Mouse (Mus musculus): Measurements from ENCODE around the gene Ints7. TPM values are rescaled to one million over a fixed set of nuclear protein-coding genes. Genes with fewer than 3 reads are reported as not detected.

Gene Ints7
- total RNA-seq (2015; ENCODE audit: low replicate concordance), result 15.9 and 36.0 TPM in 2 replicates
- total RNA-seq (2017; ENCODE audit: low replicate concordance), result 32.3 and 43.1 TPM in 2 replicates

DNA sequence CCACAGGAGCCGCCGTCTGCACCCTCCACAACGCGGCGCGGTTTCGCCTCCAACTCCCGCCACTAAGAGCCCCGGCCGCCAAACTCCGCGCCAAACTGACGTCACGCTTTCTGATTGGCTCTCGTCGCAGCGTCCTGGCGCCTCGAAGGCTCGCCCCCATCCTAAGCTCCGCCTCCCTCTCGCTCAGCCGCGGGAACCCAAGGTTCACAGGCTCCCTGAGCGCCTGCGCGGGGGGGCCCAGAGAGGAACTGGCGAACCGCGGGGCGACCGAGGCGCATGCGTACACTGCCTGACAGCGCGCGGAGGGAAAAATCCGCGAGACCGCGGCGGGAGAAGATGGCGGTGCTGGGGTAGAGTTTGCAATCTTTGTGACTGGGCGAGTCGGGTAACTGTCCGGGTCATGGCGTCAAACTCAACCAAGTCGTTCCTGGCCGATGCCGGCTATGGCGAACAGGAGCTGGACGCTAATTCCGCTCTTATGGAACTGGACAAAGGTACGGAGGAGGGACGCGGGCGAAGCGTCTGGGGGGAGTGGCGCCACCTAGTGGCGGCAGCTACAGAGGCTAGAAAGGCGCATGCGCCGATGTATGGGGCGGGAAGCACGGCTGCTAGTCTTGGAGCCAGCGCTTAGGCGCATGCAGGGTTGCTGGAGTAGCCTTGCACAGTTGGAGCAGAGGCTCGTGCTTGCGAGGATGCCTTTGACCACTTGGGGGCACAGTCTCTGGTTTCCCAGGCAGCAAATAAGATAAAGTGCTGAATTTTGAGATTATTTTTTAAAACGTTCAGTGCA lies at the start of gene Ints7, which contains the start of gene Dtl:
Ints7 (plus strand) TSS at position 179 of the 790 bp plus-strand sequence.
Dtl (minus strand) TSS at position 87 of the 790 bp plus-strand sequence.
- peak; percentile 89 for ATAC-seq (replicated peaks; ENCODE audit: low FRiP score, poor library complexity, severe bottlenecking)

DNA sequence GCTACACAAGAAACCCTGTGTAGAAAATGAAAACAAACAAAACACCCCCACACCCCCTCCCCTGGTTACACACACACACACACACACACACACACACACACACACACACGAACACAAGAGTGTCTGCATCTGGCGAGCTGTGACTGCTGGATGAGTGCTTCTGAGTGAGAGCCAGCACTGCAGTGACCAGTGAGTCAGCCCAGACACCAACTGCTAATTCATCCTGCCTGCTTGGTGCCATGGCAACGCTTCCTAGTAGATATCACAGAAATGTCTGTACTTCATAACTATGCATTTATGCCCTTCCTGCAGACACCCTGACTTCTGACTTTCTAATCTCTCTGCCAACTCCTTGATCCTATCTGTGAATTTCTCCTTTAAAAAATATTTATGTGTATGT lies 48.3 kb upstream of the Ints7 start:
- no peak for ATAC-seq (replicated peaks; ENCODE audit: low FRiP score, poor library complexity, severe bottlenecking)

DNA sequence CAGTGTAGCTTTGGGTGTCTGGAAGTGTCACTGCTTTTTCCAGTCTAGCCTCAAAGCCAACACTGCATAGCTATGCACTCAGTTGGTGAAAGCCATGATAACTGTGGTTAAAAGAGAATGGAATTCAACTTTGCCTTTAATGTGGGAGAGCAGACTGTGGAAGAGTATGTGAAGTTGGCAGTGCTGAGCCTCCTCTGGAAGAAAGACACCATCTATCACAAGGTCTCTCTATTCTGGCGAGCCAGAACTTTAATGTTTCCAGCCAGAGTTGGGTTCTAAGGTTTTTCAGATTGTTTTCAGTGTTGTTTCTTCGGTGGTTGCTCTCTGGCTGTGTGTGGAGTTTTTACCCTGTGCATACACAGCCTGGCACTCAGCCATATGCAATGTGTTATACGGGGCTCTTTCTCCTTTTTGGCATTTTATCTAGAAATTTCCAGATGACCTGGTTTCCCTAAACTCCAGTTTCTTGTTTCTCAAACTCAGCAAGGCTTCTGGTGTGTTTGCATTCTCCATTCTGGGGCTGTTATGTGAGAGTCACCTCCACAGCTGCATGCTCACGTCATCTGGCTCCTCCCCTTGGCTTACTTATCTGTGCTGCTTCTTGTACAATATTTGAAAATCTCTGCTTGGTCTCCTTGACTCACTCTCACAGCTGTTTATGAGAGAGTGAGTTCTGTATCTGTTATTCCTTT lies 47.4 kb upstream of the Ints7 start:
- no peak for ATAC-seq (replicated peaks; ENCODE audit: low FRiP score, poor library complexity, severe bottlenecking)

DNA sequence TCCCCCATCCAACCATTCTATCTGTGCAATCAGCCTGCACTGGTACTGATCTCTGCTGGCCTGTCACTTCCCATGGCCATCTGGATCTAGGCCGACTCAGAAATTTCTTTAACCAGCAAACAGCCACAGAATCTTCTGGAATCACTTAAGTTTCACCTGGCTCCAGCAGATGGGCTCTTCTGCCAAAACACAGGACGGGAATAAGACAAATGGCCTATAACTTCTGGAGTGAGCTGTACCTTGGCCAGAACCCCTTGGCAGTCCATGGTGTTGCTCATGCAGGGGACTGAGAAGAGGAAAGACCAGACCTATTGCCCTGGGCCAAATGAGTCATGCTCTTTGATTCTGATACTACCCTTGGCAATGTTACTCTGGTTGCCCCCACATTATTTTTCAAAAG lies 46.0 kb upstream of the Ints7 start:
- no peak for ATAC-seq (replicated peaks; ENCODE audit: low FRiP score, poor library complexity, severe bottlenecking)

DNA sequence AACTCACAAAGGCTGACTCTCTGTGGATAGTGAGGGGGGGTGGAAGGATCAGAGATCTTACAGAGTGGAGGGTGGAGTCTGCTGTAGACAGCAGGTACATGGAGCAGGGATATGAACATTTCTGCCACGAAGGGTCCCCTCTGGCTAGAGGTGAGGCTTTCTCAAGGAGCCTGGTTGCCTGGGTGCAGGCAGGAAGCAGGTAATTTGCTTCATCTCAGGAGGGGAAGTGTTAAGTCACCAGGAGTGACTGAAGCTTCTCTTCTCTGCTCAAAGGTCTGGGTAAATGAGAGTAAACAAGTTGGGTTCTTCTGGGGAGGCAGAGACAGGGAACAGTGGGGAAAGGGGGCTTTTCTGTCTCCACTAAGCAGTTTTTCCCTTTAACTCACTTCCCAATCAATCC lies 44.4 kb upstream of the Ints7 start:
- ATAC-seq (replicated peaks; ENCODE audit: low FRiP score, poor library complexity, severe bottlenecking), result no peak

DNA sequence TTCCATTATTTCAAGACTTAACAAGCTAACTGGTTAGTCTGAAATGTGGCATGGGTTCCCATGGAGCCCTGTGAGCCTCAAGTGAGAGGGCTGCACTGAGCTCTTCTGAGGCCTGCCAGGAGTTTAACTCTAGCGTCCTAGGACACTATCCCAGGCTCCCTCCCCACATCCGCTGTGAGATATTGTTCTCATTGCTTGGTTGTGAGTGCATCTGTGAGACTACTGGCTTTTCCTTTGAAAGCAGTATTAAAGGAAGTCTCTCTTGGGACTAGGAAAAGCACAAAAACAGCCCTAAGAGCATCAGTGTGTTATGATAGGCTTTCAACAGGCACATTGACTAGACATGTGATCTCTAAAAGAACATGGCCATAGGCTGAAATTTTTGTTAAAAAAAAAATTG lies 40.5 kb upstream of the Ints7 start:
- no peak for ATAC-seq (replicated peaks; ENCODE audit: low FRiP score, poor library complexity, severe bottlenecking)

DNA sequence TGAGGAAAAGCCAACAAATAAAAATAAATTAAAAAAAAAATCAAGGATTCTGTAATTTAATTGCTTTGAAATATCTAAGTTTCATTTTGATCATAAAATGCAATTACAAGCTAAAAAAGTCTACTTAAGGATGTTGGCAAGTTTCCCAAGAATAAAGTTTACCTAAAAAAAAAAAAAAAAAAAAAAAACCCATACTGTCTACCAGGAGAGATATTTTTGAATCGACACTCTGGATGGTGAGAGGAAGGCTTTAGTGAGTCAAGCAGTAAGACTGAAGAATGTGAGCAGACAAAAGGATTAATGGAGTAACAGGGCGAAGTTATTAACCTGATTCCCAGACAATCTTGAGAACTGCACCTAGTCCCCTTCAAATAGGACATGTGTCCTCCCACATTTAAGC lies 35.1 kb upstream of the Ints7 start:
- ATAC-seq (replicated peaks; ENCODE audit: low FRiP score, poor library complexity, severe bottlenecking), result no peak

DNA sequence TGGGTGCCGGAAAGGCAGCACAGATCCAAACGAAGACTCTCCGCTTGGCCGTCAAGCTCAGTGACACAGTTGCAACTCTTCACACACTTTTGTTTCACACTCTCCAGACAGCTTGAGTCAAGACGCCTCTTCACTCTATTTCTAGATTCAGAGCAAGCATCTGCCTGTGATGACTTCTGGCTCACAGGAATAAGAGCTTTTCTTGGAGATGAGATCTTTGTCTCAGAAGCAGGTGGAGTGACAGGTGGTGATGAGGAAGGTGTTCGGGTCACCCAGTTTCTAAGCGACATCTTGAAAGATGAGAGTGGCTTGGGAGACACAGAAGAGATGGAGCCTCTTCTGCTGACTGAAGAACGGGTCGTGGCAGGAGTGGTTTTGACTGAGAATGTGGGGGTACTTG lies 34.4 kb upstream of the Ints7 start:
- ATAC-seq (replicated peaks; ENCODE audit: low FRiP score, poor library complexity, severe bottlenecking), result no peak

DNA sequence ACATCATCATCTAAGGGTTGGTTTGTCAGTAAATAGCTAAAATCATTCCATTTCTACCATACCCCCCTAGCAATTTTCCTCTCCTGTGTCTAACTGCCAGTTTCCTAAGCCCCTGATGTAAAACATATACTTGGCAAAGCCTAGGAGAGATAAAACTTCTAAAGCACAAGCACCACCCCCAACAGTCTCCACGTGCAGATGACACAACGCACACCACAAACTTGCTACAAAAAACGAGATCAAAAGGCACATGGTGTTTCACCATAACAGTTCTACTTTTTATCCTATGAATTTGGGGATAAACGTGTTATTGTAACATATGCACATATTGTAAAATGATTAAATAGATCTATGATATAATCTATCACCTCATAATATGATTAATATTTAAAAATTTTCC lies 33.8 kb upstream of the Ints7 start:
- ATAC-seq (replicated peaks; ENCODE audit: low FRiP score, poor library complexity, severe bottlenecking), result no peak

DNA sequence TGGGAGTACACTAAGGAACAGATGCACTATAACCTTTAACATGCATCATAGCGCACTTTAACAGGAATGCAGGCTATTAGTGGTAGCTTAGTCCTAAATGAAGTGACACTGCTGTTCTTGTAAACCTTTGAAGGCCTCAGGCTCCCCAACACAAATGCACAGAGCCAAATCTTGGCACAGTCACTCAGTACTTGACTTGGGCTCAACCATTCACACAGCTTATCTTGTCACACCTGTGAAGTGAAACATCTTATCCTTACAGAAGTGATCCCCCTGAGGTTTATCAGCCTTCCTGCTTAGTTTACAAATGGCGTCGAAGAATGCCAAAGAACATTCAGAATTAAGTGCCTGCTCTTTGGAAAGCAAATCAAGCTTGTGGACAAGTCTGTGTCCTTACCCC lies 31.7 kb upstream of the Ints7 start:
- ATAC-seq (replicated peaks; ENCODE audit: low FRiP score, poor library complexity, severe bottlenecking), result no peak

DNA sequence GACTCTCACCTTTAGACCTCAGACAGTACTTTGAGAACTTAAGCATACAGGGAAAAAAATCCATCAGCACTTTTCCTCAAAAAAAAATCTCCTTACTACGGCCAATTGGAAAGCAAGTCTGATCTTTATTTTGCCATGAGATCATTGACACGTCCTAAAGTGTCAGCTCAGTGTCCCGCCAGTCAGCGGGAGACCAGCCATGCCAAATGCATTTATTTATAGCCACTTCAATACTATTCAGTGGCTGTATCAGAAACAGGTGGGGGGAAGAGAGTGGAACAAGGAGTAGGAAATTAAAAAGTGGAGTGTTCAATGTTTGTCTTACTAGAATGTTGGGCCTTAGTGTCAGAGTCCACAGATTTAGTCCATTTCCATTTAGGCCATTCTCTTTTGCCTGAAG lies 24.6 kb upstream of the Ints7 start:
- ATAC-seq (replicated peaks; ENCODE audit: low FRiP score, poor library complexity, severe bottlenecking), result no peak

DNA sequence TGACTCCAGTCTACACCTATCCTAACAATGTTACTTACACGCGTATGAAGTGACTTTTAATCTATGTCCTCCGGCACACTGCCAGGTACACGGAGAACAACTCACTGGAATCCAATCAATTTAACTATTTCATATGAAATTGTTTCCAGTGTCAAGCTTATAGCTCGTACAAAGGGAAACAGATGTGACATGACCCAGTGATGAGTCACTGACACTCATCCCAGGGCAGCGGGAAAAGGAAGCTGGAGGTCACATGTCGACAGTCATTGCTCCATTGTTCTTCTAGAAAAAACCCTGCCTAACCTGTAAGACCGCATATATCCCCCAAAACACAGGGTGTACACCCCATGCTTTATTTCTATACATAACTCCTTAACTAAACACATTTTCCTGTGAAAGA lies 18.3 kb upstream of the Ints7 start:
- no peak for ATAC-seq (replicated peaks; ENCODE audit: low FRiP score, poor library complexity, severe bottlenecking)

DNA sequence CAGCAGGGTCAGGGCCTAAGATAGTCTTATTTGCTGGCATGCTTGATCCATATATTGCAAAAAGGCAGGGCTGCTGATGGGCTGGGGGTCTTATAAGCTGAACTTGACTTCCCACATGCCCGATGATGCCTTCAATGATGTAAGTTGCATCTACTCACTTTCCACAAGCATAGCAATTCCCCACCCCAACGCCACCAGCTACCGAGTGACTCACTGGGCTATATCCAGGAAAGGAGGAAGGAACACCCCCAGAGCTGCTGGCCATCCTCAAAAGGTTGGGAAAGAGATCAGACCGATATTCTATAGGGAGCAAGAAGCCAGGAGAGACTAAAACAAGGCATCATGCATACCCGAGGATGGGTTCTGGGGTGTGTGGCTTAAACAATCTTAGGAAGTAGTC lies 15.7 kb upstream of the Ints7 start:
- no peak for ATAC-seq (replicated peaks; ENCODE audit: low FRiP score, poor library complexity, severe bottlenecking)

DNA sequence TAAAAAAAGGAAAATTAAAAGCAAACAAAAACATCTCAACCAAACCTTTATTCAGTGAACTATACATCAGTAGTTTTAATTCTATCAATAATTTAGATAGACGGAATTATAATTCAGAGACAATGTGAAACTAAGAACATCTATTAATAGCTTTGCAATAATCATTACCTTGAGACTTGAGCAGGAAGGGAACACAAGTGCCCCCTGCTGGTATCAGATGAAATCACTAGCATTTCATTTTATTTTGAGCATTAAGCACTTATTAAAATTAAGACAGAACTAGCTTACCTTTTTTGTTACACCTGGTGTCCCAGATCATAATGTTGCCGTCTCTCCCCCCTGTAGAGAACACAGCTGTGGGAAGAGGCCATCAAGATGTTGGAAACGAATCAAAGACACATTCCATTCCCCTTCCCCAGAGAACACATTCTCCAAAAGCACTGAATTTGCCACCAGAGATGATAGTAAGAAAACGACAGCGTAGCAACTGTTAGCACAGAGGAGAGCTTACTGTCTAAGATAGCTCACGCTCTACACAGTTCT lies 12.5 kb upstream of the Ints7 start:
- 0 out of 2 replicates have a peak, but pooled peaks have one; percentile 57 for ATAC-seq (replicated peaks; ENCODE audit: low FRiP score, poor library complexity, severe bottlenecking)

DNA sequence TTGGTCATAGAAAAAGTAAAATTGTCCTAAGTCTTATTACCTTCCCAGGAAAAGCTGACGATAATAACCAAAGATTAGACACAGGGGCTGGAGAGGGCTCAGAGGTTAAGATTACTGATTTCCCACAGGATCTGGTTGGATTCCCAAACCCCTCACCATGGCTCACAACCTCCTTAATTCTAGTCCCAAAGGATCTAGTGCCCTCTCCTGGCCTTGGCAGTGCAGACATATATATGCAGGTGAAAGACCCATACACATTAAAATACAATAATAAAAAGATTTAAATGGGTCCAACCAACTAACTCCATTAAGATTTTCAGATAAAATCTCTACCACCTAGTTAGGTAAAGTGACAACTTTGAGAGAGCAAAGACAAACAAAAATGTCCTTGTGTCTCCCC lies 7.6 kb upstream of the Ints7 start:
- no peak for ATAC-seq (replicated peaks; ENCODE audit: low FRiP score, poor library complexity, severe bottlenecking)

DNA sequence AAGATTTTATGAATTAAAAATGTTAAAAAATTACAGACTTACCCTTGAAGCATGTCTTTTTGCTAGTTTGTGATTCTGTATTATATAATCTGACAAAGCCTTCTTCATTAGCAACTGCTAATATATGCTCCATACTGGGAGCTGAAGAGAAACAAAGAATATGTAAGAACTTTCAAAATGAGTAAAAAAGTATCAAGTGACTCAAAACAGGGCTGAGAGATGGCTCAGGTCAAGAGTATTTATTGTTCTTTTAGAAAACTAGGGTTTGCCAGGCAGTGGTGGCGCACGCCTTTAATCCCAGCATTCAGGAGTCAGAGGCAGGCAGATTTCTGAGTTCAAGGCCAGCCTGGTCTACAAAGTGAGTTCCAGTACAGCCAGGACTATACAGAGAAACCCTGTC lies 5.8 kb upstream of the Ints7 start:
- ATAC-seq (replicated peaks; ENCODE audit: low FRiP score, poor library complexity, severe bottlenecking), result no peak

DNA sequence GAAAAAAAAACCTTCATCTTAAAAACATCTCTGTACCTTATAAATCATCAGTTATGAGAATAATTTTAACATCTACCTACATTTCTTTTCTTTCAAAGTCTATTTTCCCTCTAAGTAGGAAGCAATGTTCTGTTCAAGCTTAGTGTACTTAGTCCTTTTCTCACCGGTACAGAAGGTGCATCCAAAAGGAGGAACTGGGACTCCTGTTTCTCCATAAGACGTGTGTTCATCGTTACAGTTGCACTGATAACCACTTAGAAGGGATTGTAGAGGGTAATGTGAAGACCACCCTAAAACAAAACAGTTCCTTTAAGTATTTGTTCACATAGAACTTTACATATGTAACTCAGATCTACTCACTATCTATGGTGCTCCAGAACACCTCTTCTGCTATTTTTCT lies 5.0 kb upstream of the Ints7 start:
- no peak for ATAC-seq (replicated peaks; ENCODE audit: low FRiP score, poor library complexity, severe bottlenecking)

DNA sequence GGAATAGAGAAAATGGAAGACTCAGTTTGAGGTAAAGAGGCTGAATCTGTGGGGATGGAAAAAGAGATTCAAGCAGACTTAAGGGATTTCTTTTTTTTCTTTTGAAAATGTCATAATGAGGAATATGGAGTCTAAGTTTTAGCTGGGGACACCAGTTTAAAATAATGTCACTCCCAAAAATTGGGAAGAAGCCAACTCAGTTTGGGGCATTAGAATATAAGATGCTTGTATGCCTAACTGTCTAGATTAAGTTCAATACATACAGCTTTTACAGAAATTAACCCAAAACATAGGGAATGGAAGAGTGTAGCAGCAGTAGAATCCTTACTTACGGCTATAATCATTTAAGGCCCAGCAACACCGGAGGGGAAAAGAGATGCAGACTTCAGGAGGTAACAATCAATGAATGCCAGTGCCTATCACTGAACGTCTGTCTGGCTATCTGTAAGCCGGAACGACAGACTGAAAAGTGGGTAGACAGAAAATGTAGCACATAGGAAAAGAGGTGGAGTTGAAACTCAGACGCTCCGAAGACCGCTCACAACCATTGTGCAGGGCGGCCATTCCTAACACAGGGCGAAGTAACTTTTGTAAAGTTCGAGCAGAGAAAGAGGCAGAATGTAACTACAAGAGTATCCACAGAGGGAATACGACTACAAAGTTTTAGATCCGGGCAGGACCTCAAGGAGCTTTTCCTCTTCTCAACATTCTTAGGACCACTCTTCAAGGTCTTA lies 1.4 kb upstream of the Ints7 start:
- ATAC-seq (replicated peaks; ENCODE audit: low FRiP score, poor library complexity, severe bottlenecking), result no peak

DNA sequence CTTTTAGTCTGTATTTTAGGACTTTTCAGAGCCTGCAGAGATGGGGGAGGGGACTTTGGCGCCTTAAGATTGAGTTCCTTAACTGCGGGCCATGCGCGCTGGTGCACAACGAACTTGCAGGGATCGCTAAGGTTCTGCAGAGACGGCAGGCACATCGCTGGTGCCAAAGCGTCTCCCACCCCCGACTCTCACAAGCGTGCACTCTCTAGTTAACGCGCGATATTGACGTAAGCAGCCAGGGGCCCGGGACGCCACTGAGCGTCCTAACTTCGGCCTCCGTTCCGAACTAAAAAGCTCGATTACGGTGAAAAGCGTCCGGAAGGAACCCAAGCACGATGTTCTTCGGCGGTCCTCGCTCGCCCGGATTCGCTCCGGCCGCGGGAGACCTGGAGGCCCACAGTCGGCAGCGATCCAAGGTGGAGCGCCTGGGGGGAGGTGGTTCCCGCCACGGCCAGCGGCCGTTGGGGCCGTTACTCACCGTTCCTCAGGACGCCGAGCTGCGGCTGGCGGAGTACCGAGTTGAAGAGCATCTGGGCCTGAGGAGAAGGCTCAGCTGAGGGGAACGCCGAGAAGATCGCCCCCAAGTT lies 472 bp upstream of the Ints7 start:
- ATAC-seq (replicated peaks; ENCODE audit: low FRiP score, poor library complexity, severe bottlenecking), result peak; percentile 40

DNA sequence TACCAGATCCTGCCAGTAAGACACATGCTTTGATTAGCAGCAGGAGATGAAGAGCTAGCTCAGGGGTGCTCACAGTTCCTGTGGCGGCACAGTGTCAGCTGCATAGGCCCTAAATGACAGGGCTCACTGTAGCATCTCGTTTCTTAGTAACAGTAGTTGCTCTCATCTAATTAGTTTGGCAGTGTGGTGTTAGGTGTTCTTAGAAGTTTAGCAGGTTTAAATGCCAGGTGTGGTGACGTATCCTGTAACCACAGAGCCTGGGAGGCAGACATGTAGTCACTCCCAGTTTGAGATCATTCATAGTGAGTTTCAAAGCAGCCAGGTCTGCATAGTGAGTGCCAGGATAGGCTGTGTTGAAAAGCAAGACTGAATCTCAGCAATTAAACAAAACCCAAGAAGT lies 4.1 kb downstream of the Ints7 start:
- no peak for ATAC-seq (replicated peaks; ENCODE audit: low FRiP score, poor library complexity, severe bottlenecking)
